Mouse (Mus musculus) embryo, embryonic 11.5 days (tissue): ENCODE data around the gene Clpp.
A peak's percentile ranks its signal among the peaks of the same experiment; 100 is the strongest.

Experiments
- DNase-seq: peaks from one replicate; pipeline ENCODE4 v3.0.0-alpha.2; 2012; ENCODE audit warnings: low read depth, low spot score

The Clpp gene

DNA sequence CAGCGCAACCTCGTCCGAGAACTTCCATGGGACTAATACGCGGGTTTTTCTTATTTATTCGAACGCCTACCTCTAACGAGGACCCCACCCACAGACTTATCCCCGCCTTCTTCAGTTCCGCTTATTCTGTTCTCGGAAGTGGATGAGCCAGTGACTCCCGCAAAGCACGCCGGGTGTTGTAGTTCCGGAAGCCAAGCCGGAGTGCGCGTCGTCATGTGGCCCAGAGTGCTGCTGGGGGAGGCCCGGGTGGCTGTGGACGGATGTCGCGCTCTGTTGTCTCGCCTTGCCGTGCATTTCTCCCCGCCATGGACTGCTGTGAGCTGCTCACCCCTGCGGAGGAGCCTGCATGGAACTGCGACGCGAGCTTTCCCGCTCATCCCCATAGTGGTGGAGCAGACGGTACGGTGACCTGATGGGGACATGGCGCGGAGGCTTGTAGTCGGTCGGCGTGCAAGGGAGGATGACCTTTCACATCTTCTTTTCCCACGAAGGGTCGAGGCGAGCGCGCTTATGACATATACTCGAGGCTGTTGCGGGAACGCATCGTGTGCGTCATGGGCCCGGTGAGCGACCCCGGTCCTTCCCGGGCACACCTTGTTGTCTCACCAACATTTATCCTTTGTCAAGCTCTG, at the start of gene Clpp:
Clpp (plus strand) TSS at position 191 of the 632 bp plus-strand sequence.
- DNase-seq: peak; percentile 88

DNA sequence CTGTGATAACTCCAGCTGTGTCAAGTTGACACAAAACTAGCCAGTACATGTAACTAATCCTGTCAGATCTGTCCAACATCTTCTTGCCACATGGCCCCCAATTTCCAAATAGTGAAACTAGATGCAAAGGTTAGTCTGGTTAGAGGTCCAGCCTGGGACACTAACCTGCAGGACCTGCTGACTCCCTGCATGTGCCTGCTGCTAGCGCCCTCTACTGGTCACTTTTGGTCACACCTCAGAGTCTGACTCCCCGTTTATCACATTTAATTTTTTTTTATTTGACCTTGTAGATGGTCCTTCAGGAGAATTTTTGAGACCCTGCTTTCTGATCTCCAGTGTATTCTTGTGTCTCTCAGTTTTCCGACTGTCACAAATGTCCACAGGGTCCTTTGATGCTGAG, 39.2 kb upstream of the Clpp start:
- peak; percentile 36 for DNase-seq

DNA sequence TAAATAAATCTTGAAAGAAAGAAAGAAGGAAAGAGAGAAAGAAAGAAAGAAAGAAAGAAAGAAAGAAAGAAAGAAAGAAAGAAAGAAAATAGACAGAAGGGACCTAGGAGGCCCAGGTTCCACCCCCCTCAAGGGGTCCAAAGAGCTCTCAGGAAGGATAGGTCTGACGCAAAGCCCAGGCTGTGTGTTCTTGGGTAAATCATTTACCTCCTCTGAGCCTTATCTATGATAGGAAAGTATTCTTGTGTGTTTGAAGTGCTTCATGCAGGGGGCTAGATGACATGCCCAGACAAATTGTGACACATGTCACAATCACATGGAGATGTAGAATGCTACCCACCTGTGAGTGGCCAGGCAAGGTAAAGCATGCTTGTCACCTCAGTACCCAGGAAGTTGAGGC, 37.5 kb upstream of the Clpp start:
- no peak for DNase-seq

DNA sequence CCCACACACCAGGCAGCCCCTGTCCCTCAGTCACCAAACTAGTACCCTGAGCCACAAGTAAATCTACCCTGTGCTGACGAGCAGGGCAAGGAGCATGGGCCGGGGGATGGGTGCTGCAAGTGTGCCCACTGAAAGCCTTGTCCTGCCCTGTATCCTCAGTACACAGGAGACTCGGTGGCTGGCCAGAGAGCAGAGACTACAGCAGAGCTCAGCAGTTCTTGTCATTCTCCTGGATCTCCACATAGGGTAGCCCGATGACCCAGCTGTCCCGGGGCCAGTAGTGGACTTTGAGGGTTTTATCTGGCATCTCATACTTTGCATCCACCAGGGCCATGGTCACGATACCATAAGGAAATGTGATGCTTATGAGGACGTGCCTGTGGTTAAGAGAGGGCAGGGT, 35.2 kb upstream of the Clpp start:
- no peak for DNase-seq

DNA sequence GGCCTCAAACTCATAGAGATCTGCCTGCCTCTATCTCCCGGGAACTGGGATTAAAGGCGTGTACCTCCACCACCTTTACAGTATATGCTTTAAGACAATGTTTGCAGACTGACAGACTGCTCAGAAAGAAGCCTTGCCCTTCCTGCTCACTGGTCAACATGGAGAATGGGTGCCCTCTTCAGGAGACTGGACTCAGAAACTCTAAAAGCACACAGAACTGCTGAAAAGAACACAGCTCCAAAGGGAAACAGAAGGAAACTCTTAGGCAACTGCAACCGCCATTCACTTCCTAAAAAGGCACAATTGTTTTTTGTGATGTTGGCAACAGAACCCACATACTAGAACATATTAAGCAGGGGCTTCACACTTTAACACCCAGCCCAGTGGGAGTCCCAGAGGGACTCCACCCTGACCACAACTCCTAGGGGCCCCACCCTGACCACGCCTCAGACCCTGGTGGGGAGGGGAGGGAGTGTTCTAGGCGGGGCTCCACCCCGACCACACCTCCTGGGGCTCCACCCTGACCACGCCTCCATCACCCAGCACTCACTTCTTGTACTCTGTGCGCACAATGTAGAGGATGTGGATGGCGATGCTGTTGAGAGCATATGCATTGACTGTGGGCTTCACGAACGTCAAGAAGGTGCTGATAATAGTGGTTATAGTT, 32.2 kb upstream of the Clpp start:
- DNase-seq: peak; percentile 13

DNA sequence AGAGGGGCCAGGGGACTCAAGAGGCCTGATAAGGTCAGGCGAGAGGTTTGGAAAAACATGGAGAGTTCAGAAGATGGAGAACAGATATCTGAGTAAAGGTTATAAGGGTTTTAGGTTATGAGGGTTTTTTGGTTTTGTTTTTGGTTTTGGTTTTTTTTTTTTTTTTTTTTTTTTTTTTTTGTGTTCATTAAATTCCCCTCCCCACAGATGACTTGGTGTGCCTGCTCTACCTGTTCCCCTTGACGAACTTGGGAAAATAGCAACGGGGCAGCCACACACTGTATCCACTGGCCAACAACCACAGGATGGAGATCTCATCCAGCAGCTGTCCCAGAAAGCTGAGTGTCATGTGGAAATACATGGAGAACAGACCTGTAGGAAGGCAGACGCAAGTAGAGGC, 31.4 kb upstream of the Clpp start:
- DNase-seq: no peak

DNA sequence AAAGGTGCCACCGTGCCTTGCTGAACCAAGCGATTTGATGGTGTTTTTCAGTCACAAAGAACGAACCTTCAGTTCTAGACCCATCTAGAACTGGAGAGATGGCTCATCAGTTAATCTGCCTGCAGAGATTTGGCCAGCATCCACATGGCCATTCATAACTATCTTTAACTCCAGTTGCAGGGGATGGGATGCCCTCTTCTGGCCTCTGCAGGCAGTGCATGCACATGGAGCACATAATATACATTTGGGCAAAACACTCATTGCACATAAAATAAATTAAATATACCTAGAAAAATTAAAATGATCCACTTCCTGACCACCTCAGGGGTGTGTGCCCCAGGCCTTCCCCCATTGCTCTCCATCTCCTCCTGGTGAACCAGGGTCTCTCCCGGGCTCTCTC, 28.2 kb upstream of the Clpp start:
- no peak for DNase-seq

DNA sequence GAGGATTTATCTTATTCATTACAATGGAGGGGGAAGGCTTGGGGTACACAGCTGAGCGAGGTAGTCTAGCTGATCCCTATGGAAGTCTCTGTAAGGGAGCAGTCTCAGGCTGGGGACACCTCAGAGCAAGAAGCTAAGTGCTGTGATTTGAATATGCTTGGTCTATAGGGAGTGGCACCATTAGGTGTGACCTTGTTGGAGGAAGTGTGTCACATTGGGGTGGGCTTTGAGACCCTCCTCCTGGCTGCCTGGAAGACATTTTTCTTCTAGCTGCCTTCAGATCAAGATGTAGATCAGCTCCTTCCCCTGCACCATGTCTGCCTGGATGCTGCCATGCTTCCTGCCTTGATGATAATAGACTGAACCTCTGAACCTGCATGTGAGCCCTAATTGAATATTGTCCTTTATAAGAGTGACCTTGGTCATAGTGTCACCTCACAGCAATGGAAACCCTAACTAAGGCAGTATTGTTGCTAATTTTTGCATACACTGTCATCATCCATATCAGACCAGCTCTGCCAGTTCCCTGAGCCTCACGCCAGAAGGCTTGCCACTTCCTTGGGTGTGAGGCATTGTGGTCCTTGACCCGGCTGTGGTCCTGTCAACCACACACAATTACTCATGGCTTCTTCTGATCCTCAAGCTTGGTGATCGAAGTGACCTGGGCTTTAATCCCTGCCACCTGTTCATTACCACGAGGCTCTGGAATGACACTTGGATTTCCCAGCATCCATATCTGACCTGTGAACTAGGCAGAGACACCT, 27.3 kb upstream of the Clpp start:
- no peak for DNase-seq

DNA sequence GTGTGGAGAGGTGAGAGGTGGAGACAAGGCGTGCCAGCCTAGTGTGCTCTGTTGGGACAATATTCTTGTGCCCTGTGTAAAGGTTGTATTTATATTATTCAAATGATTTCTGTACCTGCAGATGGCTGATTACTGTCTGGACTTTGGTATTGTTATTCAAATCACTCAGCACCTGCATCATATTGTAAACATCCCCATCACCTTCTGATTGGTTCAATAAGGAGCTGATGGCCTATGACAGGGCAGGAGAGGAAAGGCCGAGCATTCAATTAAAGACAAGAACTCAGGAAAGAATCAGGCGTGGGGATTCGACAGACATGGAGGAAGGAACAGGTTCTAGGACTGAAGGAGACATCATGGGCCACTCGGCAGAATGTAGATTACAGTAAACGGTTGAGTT, 26.5 kb upstream of the Clpp start:
- DNase-seq: no peak

DNA sequence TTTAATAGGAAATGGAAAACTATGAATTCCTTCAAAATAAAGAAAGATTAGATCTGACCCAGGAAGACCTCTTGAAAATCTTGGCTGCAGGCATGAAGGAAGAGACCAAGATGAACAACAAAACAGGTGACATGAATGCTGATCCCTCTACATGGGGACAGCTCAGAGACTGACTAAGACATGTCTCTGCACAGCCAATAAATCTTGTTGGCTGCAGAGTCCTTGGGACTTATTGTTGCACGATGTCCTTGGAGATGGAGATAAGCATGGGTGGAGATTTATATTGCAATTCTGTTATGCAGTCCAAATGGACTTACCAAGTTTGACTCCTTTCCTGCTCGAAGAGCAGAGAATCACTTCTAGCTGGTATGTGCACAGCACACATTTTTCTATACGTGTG, 20.8 kb upstream of the Clpp start:
- no peak for DNase-seq

DNA sequence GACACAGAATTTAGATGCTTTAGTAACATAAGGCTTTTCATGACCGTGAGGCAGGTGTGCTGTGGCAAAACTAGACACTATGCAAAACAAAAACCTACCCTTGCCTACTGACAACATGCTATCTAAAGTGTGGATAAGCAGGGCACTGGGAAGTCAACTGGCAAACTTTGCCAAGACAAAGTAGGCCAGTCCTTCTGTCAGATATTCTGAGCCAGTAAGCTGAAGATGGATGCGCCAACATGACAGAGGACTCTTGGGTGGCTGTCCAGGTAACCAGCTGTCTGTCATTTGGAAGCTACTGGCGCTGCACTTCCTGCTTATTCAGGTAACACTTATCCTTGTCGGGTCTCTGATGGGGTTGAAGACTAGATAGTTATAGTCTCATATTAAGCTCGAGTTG, 20.0 kb upstream of the Clpp start:
- DNase-seq: no peak

DNA sequence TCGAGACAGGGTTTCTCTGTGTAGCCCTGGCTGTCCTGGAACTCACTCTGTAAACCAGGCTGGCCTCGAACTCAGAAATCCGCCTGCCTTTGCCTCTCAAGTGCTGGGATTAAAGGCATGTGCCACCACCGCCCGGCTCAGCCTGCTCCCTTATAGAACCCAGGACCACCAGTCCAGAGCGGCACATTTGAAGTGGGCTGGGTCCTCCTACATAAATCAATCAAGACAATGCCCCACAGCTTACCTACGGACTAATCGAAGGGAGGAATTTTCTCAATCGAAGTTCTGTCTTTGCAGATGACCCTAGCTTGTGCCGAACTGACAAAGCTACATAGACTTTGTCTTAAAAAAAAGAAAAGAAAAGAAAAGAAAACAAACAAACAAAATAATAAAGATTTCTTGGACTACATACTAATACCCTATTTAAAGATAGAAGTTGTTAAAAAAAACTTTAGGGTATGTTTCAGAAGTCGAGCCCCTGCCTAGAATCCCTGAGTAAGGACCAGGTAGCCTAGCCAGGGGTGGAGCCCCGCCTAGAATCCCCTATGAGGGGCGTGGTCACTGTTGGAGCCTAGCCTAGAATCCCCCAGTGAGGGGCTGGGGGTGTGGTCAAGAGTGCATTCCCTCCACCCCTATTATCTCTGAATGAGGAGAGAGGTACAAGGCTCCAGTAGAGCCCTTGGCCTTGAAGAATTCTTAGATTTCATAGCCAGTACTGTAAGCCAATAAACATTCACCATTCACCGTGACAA, 16.0 kb upstream of the Clpp start:
- no peak for DNase-seq

DNA sequence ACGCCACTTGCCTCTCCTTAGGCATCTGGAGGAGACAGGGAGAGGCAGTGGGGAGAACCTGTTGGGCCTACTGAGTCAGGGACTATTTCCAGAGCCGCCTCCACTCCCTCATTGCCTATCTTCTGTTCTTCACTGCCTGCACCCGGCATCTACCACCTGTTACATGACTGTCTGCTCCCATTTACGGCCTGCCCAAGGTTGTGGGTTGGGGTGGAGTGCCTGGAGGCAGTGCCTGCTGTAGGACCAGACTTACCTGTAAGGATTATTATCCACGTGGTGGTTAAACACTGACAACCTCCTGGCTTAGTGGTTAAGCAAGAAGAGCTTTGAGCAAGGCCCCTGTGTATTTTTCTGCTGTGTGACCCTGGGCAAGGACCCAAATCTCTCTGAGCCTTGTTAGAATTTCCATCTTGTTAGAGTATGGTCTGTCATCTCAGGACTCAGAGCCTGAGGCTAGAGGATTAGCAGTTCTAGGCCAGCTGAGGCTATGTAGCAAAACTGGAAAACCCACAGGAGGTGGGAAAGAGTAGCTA, 15.3 kb upstream of the Clpp start:
- no peak for DNase-seq

DNA sequence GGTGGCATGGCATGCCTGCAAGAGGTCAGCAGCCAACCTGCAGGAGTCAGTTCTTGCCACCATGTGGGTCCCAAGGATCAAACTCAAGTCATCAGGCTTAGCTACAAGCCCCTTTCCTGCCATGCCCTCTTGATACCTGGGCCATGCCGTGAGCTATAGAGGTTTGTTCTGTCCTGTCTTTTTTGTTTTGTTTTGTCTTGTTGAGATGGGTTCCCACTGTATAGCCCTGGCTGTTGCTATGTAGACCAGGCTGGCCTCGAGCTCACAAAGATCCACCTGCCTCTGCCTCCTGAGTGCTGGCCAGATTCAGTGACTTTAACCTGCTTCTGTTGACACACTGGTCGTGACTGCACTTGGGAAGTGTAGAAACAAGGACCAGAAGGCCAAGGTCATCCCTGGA, 14.7 kb upstream of the Clpp start:
- no peak for DNase-seq

DNA sequence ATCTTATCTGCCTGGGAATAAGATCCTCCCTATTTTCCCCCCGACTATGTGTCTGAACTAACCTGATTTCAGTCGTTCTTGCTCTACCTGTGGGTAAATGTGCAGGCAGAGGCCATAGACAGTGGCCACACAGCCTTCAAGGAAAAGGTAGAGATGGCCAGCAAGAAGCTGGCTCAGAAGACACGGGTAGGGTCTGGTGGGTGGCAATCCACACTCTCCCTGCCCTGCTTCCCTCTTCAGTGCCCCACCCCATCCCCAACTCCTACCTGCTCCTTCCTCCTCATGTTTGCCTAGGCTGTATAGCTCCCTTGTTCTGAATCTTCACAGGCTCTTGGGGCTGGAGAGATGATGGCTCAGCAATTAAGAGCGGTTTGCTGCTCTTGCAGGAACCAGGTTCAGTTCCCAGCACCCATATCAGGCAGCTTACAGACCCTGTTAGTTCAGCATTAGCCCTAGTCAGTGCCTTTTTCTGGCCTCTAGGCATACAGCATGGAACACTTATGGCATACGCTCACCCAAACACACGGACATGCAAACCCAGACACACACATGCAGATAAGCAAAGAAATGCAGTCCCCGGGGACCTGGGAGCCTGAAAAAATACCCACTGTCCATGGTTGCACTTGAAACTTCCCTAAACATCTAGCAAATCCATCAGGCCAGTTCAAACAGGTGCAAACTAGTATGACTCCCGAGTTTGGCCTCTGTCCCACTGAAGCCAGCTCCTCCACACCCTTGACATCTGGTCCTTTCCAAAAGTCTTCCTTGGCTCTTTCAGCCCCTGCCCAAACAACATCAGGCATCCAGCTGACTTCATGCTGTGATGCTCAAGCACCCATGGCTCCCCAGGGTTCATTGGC, 13.3 kb upstream of the Clpp start:
- no peak for DNase-seq

DNA sequence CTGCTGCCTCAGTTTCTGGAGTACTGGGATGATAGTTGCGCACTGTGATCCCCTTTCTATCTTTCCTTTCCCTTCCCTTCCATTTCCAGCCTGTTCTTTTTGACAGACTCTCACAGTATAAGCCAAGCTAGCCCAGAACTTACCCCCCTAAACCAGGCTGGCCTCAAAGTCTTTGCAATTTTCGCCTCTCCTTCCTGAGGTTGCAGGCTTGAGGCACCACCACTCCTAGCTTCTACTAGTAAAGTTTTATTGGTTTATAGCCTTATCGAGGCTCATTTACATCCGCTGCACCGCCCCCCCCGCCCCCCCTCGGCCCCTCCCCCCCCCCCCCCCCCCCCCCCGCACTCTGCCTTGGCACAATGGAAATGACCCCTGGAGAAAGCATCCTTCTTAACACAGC, 10.6 kb upstream of the Clpp start:
- DNase-seq: no peak

DNA sequence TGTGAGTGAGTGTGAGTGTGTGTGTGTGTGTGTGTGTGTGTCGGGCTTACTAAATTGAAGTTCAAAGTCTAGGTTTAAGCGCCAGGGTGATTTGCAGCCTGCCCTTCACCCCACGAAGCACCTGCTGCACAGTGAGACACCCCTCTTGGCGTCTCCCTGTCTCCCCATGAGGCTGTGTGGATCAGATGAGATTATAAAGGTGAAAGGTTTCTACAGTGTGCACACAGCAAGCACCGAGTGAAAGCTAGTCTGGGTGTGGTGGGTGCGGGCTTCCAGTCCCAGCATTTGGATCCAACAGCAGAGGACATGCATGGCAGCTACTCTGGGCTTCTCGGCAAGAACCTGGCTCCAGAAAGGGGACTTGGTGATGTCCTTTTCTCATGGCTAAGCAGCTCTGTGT, 9.1 kb upstream of the Clpp start:
- no peak for DNase-seq

DNA sequence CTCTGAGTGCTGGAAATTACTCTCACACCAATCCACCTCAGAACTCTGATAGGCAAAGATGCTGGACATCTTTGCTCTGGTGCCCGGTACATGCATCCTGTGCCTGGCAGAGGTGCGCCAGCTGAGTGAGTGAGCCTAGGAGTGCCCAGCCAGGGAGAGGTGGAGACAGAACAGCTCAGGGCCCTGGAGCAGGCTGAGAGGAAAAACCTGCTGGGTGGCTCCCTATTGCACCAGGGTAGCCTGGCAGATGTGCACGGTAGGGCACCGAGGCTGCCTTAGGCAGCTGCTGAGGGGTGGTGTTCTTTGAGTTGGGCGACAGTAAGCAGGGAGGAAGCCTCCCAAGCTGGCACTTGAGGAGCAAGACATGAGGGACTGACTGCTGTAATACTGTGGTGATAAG, 8.1 kb upstream of the Clpp start, which contains the start of gene Acer1:
Acer1 (minus strand) TSS at position 114 of the 400 bp plus-strand sequence.
- DNase-seq: no peak

DNA sequence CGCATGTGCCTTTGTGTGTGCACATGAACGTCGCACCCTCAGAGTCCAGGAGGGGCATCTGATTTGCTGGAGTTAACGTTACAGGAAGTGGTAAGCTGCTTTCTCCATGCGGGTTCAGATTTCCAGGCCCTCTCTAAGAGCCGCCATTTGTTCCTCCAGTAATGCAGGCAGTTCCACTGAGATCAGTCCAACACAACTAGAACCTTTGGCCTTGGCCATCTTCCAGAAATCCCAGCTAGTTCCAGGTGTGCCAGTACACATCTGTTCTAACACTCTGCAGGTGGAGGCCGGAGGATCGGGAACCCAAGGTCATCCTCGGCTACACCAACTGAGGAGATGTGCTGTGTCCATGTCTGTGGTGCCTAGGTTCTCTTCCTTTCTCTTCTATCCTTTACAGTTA, 5.2 kb upstream of the Clpp start:
- no peak for DNase-seq

DNA sequence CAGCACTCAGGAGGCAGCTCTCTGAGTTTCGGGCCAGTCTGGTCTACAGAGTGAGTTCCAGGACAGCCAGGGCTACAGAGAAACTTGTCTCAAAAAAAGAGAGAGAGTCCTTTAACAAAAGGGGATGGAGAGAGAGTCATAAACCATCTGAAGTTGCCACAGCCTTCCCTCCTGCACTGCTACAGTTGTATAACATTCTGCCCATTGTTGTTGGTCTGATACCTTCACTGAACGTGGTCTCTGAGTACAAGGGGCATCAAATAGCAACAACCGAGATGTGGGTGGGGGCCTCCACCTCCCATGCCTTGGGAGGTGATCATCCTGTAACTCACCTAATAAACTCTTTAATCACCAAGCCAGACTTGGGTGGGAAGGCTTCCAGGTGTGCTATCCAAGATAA, 4.4 kb upstream of the Clpp start:
- no peak for DNase-seq
